Mouse (Mus musculus): ENCODE data around the gene Gm10220.
"Not testable (repeated sequence)": the region's sequence is repeated elsewhere in the genome, so short reads cannot be mapped to it uniquely, and the experiment has no call there.

Gene Gm10220

DNA sequence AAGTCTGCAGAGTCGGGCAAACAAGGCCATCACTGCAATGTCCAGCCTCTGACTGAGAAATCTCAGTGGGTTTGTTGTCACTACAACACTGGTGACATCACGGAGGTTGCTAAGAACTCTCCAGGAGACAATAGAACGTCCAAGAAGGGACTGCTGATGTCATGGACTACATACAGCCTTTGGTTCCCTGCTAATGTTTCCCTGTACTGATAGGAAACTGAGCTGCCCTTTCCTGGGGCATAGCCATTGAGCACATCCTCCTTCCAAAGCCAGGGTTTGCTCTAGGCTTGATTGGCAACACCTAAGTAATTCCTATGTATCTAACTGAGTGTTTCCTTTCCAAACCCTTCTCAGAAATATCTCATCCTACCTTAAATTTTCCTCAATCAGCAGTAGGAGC, at the start of gene Gm10220:
Gm10220 (minus strand) TSS at position 101 of the 400 bp plus-strand sequence.
- DNase-seq (ENCODE audit: low spot score), result not testable (repeated sequence)

- DNase-seq (ENCODE audit: low spot score), result no peak
Measured at GRCm38 (mm10) chr5:26169855-26170254, 48.6 kb upstream of the Gm10220 start.

- no peak for DNase-seq (ENCODE audit: low spot score)
Measured at GRCm38 (mm10) chr5:26165791-26166165, 44.6 kb upstream of the Gm10220 start.

DNA sequence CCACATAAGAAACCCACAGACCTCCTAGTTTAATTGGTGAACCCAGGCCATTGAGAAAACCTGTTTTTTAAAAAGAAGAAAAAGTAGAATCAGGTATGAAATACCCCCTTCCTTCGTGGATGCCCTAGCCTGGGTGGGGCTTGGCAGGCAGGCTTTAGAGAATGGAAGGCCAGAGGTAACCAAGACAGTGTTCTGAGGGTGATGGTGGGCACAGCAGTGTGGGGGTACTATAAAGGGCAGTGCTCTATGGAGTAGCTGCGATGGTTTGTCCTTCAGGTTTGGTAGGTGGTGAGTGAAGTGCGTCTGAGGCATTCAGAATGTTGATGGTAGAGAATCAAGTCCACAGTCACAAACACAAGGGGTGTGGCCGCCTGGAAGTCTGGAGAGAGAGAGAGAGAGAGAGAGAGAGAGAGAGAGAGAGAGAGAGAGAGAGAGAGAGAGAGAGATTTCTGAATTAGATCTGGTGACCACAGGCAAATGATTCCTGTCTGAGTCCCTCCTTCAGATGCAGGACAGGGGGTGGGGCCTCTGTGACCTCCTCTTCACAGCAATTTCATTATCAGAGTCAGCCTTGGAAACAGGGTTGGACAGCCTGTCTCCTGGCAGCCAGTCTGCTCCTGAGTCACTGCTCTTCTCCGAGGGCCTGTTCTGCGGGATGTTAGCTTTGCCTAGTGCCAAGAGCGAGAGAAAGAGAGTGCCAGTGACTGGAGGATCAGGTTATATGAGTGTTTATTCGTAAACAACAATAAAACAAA, 44.0 kb upstream of the Gm10220 start:
- DNase-seq (ENCODE audit: low spot score), result no peak

DNA sequence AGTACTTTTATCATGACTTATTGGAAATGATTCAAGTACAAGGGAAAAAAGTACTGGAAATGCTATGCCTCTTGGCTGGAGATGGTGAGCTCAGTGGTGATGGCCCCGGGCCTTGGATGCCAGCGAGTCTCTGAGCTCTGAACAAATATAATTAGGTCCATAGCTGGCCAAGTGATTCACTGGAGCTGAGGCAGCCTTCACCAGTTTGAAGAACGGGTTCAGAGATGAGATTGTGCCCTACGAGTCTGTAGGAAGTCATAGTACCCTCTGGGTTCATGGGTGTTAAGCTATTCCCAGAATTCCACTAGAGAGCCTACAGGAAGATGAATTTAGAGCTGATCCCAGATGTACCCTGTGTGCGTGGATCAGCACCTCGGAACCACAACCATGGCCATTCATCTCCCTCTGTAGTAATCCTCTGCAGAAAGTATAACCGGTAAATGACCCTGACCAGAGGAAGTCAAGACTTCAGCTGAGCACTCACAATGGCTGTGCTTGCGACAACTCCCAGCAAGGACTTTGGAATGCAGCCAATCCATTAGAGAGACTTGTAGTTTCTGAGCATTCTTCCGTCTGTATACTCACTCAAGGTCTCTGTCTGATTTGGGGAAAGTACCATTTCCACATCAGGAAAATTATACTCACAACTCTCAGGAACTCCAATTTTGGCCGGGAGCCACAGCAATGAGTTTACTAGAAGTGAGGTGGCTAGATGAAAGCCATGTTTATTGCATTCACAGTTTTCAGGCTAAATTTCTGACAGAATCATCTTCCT, 36.4 kb upstream of the Gm10220 start:
- no peak for DNase-seq (ENCODE audit: low spot score)

DNA sequence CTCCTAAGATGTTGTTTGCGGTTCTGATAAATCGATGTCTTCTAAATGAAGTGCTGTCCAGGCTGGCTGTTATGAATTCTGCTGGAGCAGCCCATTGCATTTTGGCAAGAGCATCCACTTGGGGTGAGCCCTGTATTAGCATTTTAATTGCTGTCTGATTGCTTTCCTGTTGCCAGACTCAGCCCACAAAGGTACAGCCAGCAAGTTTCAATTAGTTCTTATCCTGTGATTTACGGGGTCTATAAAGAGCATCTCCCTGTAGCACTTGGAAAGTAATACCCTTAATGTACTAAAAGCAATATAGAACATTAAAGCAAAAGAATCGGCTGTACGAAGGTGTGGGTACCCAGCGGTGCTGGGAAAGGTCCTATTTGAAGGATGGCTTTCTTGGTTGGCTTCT, 21.7 kb upstream of the Gm10220 start:
- DNase-seq (ENCODE audit: low spot score), result no peak

DNA sequence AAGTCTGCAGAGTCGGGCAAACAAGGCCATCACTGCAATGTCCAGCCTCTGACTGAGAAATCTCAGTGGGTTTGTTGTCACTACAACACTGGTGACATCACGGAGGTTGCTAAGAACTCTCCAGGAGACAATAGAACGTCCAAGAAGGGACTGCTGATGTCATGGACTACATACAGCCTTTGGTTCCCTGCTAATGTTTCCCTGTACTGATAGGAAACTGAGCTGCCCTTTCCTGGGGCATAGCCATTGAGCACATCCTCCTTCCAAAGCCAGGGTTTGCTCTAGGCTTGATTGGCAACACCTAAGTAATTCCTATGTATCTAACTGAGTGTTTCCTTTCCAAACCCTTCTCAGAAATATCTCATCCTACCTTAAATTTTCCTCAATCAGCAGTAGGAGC, 16.0 kb downstream of the Gm10220 start, which contains the start of gene 5031410I06Rik:
5031410I06Rik (minus strand) TSS at position 101 of the 400 bp plus-strand sequence.
- not testable (repeated sequence) for DNase-seq (ENCODE audit: low spot score)

GRCm38 (mm10) chr5:26089191-26089590, 32.0 kb downstream of the Gm10220 start, which contains the start of gene Gm10471:
Gm10471 (minus strand) TSS chr5:26089291.
- DNase-seq (ENCODE audit: low spot score), result not testable (repeated sequence)

GRCm38 (mm10) chr5:26079023-26079422, 42.2 kb downstream of the Gm10220 start:
- peak; percentile 18 for DNase-seq (ENCODE audit: low spot score)

DNA sequence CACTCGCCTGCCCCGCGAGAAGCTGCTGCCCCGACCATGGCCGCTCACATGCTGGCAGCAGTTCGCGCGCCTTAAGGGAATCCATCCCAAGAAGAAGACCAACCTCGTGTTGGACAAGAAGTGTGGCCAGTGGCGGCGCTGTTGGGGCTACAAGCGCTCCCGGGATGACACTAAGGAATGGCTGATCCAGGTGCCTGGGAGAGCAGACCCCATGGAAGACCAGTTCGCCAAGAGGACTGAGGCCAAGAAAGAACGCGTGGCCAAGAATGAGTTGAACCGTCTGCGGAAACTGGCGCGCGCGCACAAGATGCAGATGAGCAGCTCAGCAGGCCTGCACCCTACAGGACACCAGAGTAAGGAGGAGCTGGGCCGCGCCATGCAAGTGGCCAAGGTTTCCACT, 50.5 kb downstream of the Gm10220 start:
- no peak for DNase-seq (ENCODE audit: low spot score)

Data from embryo, embryonic 10.5 days (tissue).